Mouse (Mus musculus) left cerebral cortex, postnatal 10 days (tissue): Measurements from ENCODE around the gene Fggy. TPM values are rescaled to one million over a fixed set of nuclear protein-coding genes. Genes with fewer than 3 reads are reported as not detected.
A peak's percentile ranks its signal among the peaks of the same experiment; 100 is the strongest.

ENCODE experiments used
- DNase-seq, 2 experiments: peaks; one replicate each; pipeline ENCODE4 v3.0.0; 2021 to 2022; ENCODE audit warnings: low spot score in 2 of 2, mixed read lengths in 1 of 2; ENCODE audit errors: extremely low spot score in 1 of 2
- intact Hi-C: fragments of 180-260 bp; cut with DNase I; formaldehyde crosslinking; loops from one replicate; pipeline ENCODE4 v1.15.1; 2025
- total RNA-seq, 2 experiments: library from RNA; stranded (reverse); gene quantifications; 2 replicates each; pipeline ENCODE4 v1.2.3; 2021

The Fggy gene
- total RNA-seq, 2 experiments from 2014 or later: 11.1 to 20.4 TPM

DNA sequence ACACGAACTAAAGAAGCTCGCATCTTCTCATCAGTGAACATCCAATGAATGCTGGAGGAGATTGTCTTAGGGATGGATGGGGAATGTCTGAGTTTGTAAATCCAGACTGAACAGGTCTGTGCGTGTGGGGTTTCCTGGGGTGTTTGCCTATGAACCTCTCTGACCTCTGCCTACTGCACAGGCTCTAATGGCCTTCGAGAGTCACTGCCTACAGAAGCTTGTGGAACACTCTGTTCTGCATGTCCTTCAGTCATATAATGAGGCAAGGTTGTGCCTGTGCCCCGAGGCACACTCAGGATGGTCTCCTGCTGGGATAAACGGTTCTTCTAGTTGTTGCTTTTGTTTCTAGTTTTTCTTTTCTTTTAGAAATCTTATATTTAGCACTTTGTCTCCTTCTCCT is 92.7 kb downstream of the Fggy start:
- intact Hi-C loops: no loop called here
- no peak for DNase-seq

GRCm38 (mm10) chr4:95652044-95652443 is 94.7 kb downstream of the Fggy start:
- DNase-seq: no peak
- intact Hi-C loops: no loop called here

GRCm38 (mm10) chr4:95653296-95653912 is 96.1 kb downstream of the Fggy start:
- intact Hi-C loops: no loop called here
- peak in 1 of 2 experiments; percentile 33 for DNase-seq

- DNase-seq: no peak
- intact Hi-C loops: no loop called here
Observed at GRCm38 (mm10) chr4:95653913-95654301, 96.6 kb downstream of the Fggy start.

DNA sequence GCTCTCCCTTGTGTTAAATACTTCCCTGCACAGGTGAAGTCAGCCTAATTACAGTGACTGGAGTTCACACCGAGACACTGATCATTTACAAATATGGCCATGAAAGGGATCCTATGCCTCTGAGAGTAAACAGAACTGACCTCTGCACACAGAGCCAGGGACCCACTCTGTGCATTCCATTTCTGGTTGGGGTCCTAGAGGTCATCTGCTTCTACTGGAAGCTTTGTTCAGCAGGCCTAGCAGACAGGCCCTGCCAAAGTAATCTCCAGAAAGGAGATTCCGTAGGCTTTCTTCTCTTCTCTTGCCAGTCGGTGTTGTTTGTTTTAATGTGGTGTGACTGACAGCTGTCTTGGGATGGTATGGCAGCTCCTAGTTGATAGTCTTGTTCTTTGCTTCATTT is 101.7 kb downstream of the Fggy start:
- no peak for DNase-seq
- intact Hi-C loops: no loop called here

DNA sequence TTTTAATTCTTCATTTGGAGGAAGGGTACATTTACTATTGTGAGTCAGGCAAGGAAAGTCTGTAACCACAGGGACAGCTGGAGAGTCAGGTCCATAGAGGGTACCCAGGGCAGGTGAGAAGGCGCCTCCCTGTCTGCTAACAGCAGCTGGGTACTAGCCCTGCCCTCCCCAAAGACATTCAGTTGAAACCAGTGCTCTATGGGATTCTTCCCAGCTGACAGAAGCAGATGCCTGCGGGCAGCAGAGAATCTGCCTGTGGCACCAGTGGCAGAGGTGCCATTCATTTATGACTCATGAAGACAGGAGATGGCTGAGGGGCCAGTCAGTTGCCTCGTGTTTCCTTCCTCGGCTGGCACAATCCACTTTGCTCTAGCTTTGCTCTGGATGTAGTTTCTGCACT is 106.3 kb downstream of the Fggy start:
- intact Hi-C loops: no loop called here
- no peak for DNase-seq

- no peak for DNase-seq
- intact Hi-C loops: no loop called here
Observed at GRCm38 (mm10) chr4:95664327-95664726, 107.0 kb downstream of the Fggy start.

DNA sequence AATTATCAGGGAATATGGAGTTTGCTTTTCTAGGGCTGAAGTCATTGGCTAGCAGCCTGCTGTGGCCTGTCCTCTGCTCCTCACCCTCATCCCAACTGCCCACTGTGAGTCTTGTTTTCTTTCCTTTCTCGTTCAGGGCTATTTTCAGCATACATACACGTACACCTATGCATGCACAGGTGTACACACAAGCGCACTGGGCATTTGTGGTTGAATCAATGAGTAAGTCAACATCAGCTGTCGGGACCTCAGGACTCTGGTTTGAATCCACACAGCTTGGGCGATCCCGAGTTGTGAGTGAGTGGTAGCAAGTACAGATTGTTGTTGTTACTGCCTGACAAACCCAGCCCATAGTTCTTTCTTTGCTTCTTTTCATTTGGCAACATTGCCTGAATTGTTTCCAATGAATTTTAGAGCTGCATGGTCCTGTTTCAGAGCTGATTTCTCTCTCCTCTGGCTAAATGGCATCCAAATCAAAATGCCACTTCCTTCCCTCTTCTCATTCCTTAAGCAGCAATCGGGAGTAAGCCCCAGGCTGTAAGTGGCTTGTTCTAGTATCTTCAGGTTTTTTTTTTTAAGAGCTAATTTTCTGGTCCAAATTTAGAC is 109.1 kb downstream of the Fggy start:
- no peak for DNase-seq
- intact Hi-C loops: no loop called here

GRCm38 (mm10) chr4:95666896-95667295 is 109.6 kb downstream of the Fggy start:
- intact Hi-C loops: no loop called here
- DNase-seq: no peak

DNA sequence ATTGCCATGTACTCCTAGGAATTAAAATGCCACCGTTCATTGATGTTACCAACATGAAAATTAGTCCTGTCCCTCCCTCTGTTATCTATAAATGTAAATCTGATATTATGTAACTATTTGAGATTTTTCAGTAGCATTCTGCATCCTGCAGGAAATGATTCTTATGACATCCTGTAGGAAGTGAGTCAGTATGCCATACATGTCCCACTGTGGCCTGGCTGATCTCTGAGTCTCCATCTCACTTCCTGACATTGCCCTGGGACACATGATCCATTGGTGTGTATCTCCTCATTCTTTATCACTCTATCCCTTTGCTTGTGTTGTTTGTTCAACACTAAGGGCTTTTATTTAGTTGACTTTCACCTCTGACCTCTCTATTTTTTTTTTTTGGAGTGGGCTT is 110.3 kb downstream of the Fggy start:
- DNase-seq: no peak
- intact Hi-C loops: no loop called here

GRCm38 (mm10) chr4:95668543-95668942 is 111.2 kb downstream of the Fggy start:
- no peak for DNase-seq
- intact Hi-C loops: no loop called here

DNA sequence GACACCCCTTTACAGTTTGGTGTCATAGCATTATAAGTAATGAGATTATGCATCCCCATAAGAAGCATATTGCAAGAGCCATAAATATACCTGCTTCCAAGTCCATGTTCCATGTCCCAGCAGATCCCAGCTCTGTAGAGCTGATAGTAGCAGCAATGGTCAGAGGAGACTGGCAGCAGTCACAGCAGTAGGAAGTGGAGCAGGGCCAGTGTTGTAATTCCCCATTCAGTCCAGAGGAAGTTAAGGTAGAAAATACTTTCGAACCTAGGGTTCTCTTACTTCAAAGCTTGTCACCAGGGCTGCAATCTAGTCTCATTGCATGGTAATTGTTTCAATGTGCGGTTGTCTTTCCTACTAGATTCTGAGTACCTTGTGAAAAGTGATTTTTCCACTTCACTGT is 112.0 kb downstream of the Fggy start:
- DNase-seq: no peak
- intact Hi-C loops: no loop called here

- intact Hi-C loops: no loop called here
- DNase-seq: no peak
Observed at GRCm38 (mm10) chr4:95670559-95670958, 113.3 kb downstream of the Fggy start.

- no peak for DNase-seq
- intact Hi-C loops: no loop called here
Observed at GRCm38 (mm10) chr4:95672039-95672438, 114.7 kb downstream of the Fggy start.

DNA sequence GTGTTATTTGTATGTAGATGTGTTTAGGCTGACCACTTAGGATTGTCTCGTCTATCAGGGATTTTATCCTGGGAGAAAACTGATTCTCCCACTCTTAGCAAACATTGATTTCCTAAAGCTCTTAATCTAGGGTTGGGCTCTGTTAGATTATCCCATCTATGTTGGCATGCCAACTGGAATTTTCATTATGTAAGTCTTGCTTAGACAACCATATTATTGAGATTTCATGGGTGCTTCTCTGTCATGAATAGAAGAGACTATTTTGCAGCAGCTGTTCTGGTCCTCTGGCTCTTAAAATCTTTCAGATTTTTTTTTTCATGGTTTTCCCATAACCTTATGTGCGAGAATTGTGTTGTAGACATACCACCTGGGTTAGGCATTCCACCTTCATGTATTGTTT is 119.1 kb downstream of the Fggy start:
- no peak for DNase-seq
- intact Hi-C loops: no loop called here

DNA sequence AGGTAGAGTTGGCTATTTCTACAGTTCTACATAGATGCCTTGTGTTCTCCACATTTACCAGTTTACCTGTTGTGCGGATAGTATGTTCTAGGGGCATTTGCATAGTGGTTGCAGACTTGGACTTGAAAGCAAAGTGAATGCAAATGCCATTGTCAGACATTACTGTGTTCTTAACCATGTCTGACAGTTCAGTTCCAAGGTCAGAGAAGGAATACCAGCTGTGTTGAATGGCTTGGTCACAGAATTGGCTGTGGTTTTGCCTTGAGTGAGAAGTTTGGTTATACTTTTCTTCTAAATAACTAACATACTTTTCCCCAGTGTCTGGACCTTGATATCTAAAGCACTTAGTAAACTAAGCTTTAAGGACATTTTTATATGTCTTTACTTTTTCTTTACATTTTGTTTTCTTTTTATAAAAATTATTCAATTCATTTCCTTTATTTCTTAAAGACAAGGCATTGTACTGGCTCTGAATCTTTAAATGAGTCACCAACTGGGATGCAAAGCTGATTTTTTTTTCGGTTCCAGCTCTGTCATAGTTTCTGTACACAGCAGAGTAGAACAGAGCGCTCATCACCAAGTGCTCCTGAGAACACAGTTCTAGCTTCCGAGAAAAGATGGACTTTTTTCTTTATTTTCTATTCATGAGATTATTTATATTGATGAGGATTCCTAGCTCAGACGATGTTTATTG is 123.6 kb downstream of the Fggy start:
- intact Hi-C loops: no loop called here

GRCm38 (mm10) chr4:95684522-95685080 is 127.3 kb downstream of the Fggy start:
- intact Hi-C loops: no loop called here
- peak in 1 of 2 experiments; percentile 13 for DNase-seq

More for the DNA sequence above, 123.6 kb downstream of the Fggy start:
- no peak for DNase-seq

GRCm38 (mm10) chr4:95686775-95687174 is 129.5 kb downstream of the Fggy start:
- intact Hi-C loops: no loop called here
- DNase-seq: no peak

- DNase-seq: no peak
- intact Hi-C loops: no loop called here
Observed at GRCm38 (mm10) chr4:95687350-95687749, 130.0 kb downstream of the Fggy start.

DNA sequence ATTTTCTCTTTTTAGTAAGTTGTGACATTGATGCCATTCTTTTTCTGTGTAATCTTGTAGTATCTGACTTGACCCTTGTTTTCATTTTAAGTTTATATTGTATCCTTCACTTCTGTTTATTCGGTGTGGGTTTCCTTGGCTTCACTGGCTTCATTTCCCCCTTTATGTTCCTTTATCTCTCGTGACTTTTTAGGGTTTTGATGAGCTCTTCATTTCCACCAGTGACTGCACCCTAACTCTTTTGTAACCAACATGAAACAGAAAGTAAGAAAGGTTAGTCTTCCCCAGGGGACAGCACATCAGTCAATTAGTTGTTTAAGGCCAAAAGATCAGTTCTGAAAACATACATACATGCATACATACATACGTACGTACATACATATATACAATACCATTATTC is 130.9 kb downstream of the Fggy start:
- no peak for DNase-seq
- intact Hi-C loops: no loop called here
